Mouse (Mus musculus) ZHBTc4 (cell line): ENCODE results near the gene Acsl5.

Experiments used
- DNase-seq: peaks from one replicate; pipeline ENCODE4 v3.0.0-alpha.2; 2011; ENCODE audit warnings: low read depth, low spot score

Acsl5 gene

GRCm38 (mm10) chr19:55239766-55240426, 11.8 kb upstream of the Acsl5 start:
- no peak for DNase-seq

GRCm38 (mm10) chr19:55241186-55241645, 10.5 kb upstream of the Acsl5 start, which contains the start of gene Gucy2g:
Gucy2g (minus strand) TSS chr19:55241236.
- DNase-seq = no peak

- peak; percentile 32 for DNase-seq
Measured at GRCm38 (mm10) chr19:55244791-55245231, 6.9 kb upstream of the Acsl5 start.

- no peak for DNase-seq
Measured at GRCm38 (mm10) chr19:55247563-55247962, 4.2 kb upstream of the Acsl5 start.

GRCm38 (mm10) chr19:55247991-55248520, 3.7 kb upstream of the Acsl5 start:
- DNase-seq = no peak

GRCm38 (mm10) chr19:55250451-55250850, 1.3 kb upstream of the Acsl5 start:
- DNase-seq = no peak

GRCm38 (mm10) chr19:55253239-55253569, 1.5 kb downstream of the Acsl5 start:
- DNase-seq = no peak

GRCm38 (mm10) chr19:55253570-55254441, 2.1 kb downstream of the Acsl5 start:
- peak; percentile 57 for DNase-seq

GRCm38 (mm10) chr19:55254513-55255016, 2.8 kb downstream of the Acsl5 start:
- DNase-seq = peak; percentile 41

- DNase-seq = no peak
Measured at GRCm38 (mm10) chr19:55256156-55256555, 4.4 kb downstream of the Acsl5 start.

- no peak for DNase-seq
Measured at GRCm38 (mm10) chr19:55257656-55258375, 6.1 kb downstream of the Acsl5 start.

- DNase-seq = no peak
Measured at GRCm38 (mm10) chr19:55258514-55258913, 6.8 kb downstream of the Acsl5 start.

- DNase-seq = no peak
Measured at GRCm38 (mm10) chr19:55260389-55261184, 8.8 kb downstream of the Acsl5 start.

- no peak for DNase-seq
Measured at GRCm38 (mm10) chr19:55265269-55265668, 13.5 kb downstream of the Acsl5 start.

GRCm38 (mm10) chr19:55266786-55267185, 15.0 kb downstream of the Acsl5 start:
- DNase-seq = no peak

GRCm38 (mm10) chr19:55268150-55268549, 16.4 kb downstream of the Acsl5 start:
- no peak for DNase-seq

- DNase-seq = no peak
Measured at GRCm38 (mm10) chr19:55269051-55269450, 17.3 kb downstream of the Acsl5 start.

GRCm38 (mm10) chr19:55271448-55271847, 19.7 kb downstream of the Acsl5 start:
- DNase-seq = peak; percentile 94

- DNase-seq = no peak
Measured at GRCm38 (mm10) chr19:55273340-55273739, 21.6 kb downstream of the Acsl5 start.

GRCm38 (mm10) chr19:55276100-55276499, 24.4 kb downstream of the Acsl5 start:
- no peak for DNase-seq

- DNase-seq = no peak
Measured at GRCm38 (mm10) chr19:55276770-55277169, 25.0 kb downstream of the Acsl5 start.
